Mouse (Mus musculus) adrenal gland, postnatal 0 days (tissue): Measurements from ENCODE around the gene Meis1. TPM values are rescaled to one million over a fixed set of nuclear protein-coding genes. Genes with fewer than 3 reads are reported as not detected.

Experiments
- polyA plus RNA-seq: library from polyadenylated mRNA; unstranded; fragments of >200 nt; fragmentation: Nextera tagmentation; extraction: Ambion mirVana; gene quantifications from 2 replicates; pipeline ENCODE4 v1.2.1, GENCODE M21; 2015

The Meis1 gene
- 52.4 and 68.6 TPM in 2 replicates for polyA plus RNA-seq

GRCm38 (mm10) chr11:19018489-19019203 is at the start of gene Meis1:
Gene Meis1 (minus strand): TSS chr11:19018985.

